Mouse (Mus musculus): Measurements from ENCODE around the gene Methig1. TPM values are rescaled to one million over a fixed set of nuclear protein-coding genes. Genes with fewer than 3 reads are reported as not detected.
A peak's percentile ranks its signal among the peaks of the same experiment; 100 is the strongest.

Methig1 gene
- polyA plus RNA-seq, 1 experiment: not detected

- 85% methylated on average over 9 of the region's 9 CpGs for WGBS
- no peak for DNase-seq (ENCODE audit: low read depth, low spot score)
Measured at GRCm38 (mm10) chr15:100388886-100389285, 35.9 kb downstream of the Methig1 start.

GRCm38 (mm10) chr15:100391066-100391465 lies 38.1 kb downstream of the Methig1 start:
- 68% methylated on average over 7 of the region's 7 CpGs for WGBS
- no peak for DNase-seq (ENCODE audit: low read depth, low spot score)

- 89% methylated on average over 7 of the region's 7 CpGs for WGBS
- DNase-seq (ENCODE audit: low read depth, low spot score): no peak
Measured at GRCm38 (mm10) chr15:100391599-100391998, 38.6 kb downstream of the Methig1 start.

DNA sequence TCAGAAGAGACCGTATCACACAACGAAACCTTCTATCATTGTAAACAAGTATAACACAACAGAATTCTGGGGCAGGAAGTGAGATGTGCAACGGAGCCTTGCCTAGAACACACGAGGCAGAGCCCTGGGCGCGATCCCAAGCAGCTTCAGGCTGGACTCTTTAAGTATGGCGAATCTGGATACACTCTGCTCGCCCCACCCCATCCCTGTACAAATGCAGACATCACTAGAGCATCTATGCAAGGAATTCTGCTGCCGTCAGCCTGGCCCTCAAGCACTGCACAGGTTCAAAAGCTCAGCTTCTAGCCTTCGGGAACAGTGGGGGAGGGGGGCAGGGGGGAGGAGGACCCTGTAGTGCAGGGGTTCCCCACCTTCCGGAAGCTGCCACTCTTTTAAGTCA lies 40.1 kb downstream of the Methig1 start:
- WGBS: 81% methylated on average over 11 of the region's 11 CpGs
- DNase-seq (ENCODE audit: low read depth, low spot score): no peak

- no peak for DNase-seq (ENCODE audit: low read depth, low spot score)
- WGBS: 95% methylated on average over 3 of the region's 3 CpGs
Measured at GRCm38 (mm10) chr15:100395561-100395960, 42.6 kb downstream of the Methig1 start.

DNA sequence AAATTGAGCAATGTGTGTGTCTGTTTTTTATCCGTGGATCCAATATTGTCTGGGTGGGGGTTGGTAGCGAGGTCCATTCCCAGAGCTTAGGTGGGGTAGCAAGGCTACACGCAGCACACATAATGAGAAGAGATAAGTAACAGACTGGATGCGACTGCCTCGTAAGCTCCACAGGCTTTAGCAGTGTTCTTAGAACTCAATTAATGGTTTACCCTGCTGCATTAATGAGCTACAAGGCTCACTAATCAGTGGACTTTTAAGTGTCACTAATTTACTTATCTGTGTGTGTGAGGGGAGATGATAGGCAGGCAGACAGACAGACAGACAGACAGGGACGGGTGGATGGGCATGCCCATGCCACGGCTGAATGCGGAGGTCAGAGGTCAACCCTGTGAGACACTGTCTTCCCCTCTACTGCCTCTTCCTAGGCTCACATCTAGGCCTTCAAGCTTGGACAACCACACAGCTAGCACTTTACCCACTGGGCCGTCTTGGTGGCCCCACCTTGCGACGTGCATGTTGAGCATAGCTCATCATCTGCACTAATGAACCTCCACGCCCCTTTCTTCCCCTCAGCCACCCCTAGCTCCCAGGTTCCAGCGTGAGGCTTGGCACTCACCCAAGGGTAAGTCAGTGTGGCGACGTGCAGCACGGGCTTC lies 47.8 kb downstream of the Methig1 start:
- no peak for DNase-seq (ENCODE audit: low read depth, low spot score)
- WGBS: 72% methylated on average over 16 of the region's 16 CpGs

- no peak for DNase-seq (ENCODE audit: low read depth, low spot score)
- 94% methylated on average over 4 of the region's 4 CpGs for WGBS
Measured at GRCm38 (mm10) chr15:100401811-100402210, 48.9 kb downstream of the Methig1 start.

- 80% methylated on average over 14 of the region's 14 CpGs for WGBS
- no peak for DNase-seq (ENCODE audit: low read depth, low spot score)
Measured at GRCm38 (mm10) chr15:100402347-100402746, 49.4 kb downstream of the Methig1 start.

DNA sequence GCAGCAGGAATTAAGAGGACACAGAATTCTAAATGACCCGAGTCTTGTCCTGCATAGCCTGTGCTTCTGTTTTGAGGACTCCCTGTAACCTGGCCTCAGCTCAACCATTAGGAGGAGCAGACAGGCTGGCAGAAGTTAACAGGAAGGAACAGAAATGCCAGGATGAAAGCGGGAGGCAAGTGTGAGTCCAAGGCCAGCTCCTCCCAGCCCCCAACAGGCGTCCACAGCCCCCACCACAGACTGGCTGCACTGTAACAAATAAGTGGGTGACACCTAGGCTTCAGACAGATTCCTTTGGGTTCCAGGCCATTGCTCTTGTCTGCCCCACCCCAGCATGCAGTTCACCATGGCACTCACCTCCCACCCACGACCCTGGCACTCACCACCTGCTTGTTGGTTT lies 49.8 kb downstream of the Methig1 start:
- WGBS: 85% methylated on average over 4 of the region's 4 CpGs
- no peak for DNase-seq (ENCODE audit: low read depth, low spot score)

DNA sequence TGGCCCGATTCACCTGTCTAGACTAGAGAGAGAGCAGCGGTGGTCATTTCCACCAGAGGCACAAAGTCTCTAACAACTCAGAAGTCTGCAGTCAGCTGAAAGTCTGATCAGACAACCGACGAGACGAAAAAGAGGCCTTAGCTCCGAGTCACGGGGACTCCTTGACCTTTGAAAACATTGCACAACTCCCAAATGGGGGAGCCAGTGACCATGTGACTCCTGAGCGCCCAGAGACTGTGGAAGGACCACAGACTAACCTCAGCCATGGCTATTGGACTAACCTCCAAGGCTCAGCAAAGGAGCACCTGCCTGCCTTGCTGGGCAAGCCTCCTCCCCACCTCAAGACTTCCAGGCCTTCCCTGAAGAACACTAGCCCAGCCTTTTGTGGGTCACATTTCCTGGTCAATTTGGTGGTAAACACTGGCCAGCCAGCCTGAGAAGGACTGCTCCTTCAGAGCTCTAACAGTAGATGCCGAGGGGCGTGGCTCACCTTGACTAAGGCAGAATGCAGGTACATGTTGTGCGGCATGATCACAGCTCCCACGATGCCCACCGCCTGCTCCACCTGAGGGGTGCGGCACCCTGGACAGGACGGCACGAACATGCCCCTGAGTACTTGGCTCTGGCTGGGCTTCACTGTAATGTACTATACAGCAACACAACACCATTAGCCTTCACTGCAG lies 50.5 kb downstream of the Methig1 start:
- WGBS: 77% methylated on average over 16 of the region's 16 CpGs

GRCm38 (mm10) chr15:100406088-100406487 lies 53.1 kb downstream of the Methig1 start:
- DNase-seq (ENCODE audit: low read depth, low spot score): no peak
- WGBS: 67% methylated on average over 5 of the region's 5 CpGs

More for the DNA sequence above, 50.5 kb downstream of the Methig1 start:
- no peak for DNase-seq (ENCODE audit: low read depth, low spot score)

DNA sequence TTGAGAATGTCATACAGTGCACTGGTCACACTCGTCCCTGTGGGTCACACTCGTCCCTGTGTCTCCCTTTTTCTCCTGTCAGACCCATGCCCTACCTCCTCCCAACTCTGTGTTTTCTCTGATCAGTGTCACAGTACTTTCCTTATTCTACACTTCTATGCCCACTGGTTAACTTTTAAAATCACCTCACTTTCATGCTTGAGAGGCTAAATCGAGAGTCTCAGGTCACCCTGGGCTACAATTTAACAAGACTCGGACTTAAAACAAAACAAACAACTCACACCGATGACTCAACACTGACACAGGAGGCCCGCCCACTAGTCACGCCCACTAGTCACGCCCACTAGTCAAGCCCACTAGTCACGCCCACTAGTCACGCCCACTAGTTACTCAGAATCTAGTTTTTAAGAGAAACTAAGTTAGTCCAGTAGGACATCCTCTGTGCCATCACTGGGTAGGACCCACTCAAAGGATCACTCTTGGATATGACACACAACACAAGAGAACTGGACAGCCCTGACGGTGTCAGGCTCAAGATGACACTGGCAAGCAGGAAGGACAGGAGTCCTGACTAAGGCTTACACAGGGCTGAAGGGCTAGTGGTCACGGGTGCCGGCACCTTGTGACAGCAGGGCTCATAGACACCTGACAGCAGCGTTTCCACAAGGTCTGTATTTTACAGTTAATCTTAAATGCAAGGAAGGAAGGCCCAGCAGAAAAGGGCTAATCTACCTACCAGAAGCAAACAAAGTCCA lies 58.1 kb downstream of the Methig1 start:
- 36% methylated on average over 14 of the region's 14 CpGs for WGBS
- no peak for DNase-seq (ENCODE audit: low read depth, low spot score)

DNA sequence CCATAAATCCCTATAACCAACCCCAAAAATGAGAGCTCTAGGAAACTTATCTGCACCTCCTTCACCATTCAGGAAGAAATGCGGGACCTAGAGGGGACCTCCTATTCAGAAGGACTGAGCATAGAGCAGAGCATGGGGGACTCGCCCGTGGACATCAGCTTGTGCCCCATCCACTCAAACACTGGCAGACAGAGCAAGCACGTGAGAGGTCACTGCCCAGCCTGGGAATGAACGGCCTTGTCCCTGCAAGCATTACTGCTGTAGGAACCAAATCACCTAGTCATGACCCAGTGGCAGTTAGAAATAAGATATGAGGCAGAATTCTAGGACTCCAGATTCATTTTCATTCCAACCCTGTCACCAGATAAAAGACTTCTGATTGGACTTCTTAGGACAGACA lies 58.8 kb downstream of the Methig1 start:
- 84% methylated on average over 5 of the region's 5 CpGs for WGBS
- DNase-seq (ENCODE audit: low read depth, low spot score): no peak

- 32% methylated on average over 4 of the region's 5 CpGs for WGBS
- no peak for DNase-seq (ENCODE audit: low read depth, low spot score)
Measured at GRCm38 (mm10) chr15:100413306-100413705, 60.4 kb downstream of the Methig1 start.

GRCm38 (mm10) chr15:100414011-100414410 lies 61.1 kb downstream of the Methig1 start:
- 31% methylated on average over 4 of the region's 4 CpGs for WGBS
- DNase-seq (ENCODE audit: low read depth, low spot score): peak; percentile 73

- 96% methylated on average over 13 of the region's 13 CpGs for WGBS
- no peak for DNase-seq (ENCODE audit: low read depth, low spot score)
Measured at GRCm38 (mm10) chr15:100414942-100415341, 62.0 kb downstream of the Methig1 start.

GRCm38 (mm10) chr15:100415684-100416083 lies 62.7 kb downstream of the Methig1 start:
- DNase-seq (ENCODE audit: low read depth, low spot score): no peak

GRCm38 (mm10) chr15:100417854-100418450 lies 65.0 kb downstream of the Methig1 start:
- DNase-seq (ENCODE audit: low read depth, low spot score): no peak
- 90% methylated on average over 9 of the region's 9 CpGs for WGBS

More at GRCm38 (mm10) chr15:100415684-100416083, 62.7 kb downstream of the Methig1 start:
- 76% methylated on average over 8 of the region's 8 CpGs for WGBS

DNA sequence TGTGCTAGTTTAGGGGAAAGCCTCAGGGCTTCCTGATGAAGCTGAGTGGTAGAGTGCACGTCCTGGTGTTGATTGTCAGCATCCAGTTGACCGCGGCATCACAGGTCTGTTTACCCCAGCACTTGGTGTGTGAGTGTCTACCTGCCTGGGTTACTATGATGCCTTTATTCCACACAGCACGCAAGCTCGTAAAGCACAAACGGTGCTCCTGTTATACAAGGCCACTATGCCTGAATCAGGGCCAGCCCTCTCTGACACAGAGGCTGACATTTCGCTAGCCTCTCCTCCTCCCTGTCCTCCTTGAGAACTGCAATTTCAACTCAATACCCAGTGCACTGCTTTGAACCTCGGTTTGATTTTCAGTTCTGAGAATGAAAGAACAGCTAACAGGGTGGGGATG lies 66.4 kb downstream of the Methig1 start:
- no peak for DNase-seq (ENCODE audit: low read depth, low spot score)
- 36% methylated on average over 8 of the region's 8 CpGs for WGBS

All from large intestine, adult 2 months (tissue).